Mouse (Mus musculus) limb, embryonic 12.5 days (tissue): ENCODE measurements around the gene Exoc3l2. TPM values are rescaled to one million over a fixed set of nuclear protein-coding genes. Genes with fewer than 3 reads are reported as not detected.

Experiments used
- ATAC-seq: fragments of 200-750 bp; cut with Nextera tagmentation; 2 replicates; pipeline ENCODE4 v1.8.0; 2017; ENCODE audit warnings: low read depth, moderate TSS enrichment; ENCODE audit not compliant: insufficient number of reproducible peaks, insufficient read depth, low FRiP score, low TSS enrichment
- H3K27ac ChIP-seq: fragments of 300-500 bp; sonication (generic); 2 replicates; pipeline ENCODE4 v1.5.1; 2016; ENCODE audit warnings: mild to moderate bottlenecking, moderate library complexity
- H3K27me3 ChIP-seq: fragments of 300-500 bp; sonication (generic); 2 replicates; pipeline ENCODE4 v1.6.1; 2016; ENCODE audit warnings: mild to moderate bottlenecking, moderate library complexity
- H3K36me3 ChIP-seq: fragments of 300-500 bp; sonication (generic); 2 replicates; pipeline ENCODE4 v1.6.1; 2016; ENCODE audit warnings: mild to moderate bottlenecking, moderate library complexity
- H3K4me1 ChIP-seq: fragments of 300-500 bp; sonication (generic); replicated peaks from 2 replicates; pipeline ENCODE4 v1.6.1; 2016
- H3K4me2 ChIP-seq: fragments of 300-500 bp; sonication (generic); 2 replicates; pipeline ENCODE4 v1.6.1; 2016; ENCODE audit warnings: mild to moderate bottlenecking, moderate library complexity
- H3K4me3 ChIP-seq: fragments of 300-500 bp; sonication (generic); replicated peaks from 2 replicates; pipeline ENCODE4 v1.5.1; 2016; ENCODE audit warnings: mild to moderate bottlenecking
- H3K9ac ChIP-seq: fragments of 300-500 bp; sonication (generic); replicated peaks from 2 replicates; pipeline ENCODE4 v1.6.1; 2016; ENCODE audit warnings: mild to moderate bottlenecking, moderate library complexity
- H3K9me3 ChIP-seq: fragments of 300-500 bp; sonication (generic); 2 replicates; pipeline ENCODE4 v1.6.1; 2016; ENCODE audit warnings: mild to moderate bottlenecking, moderate library complexity
- WGBS: fragments of 180-500 bp; shearing (Covaris S2); methylation state at CpG from one replicate; pipeline ENCODE4 v1.1.7; 2016; 5-methylcytosine and 5-hydroxymethylcytosine counted together
- polyA plus RNA-seq: library from polyadenylated mRNA; unstranded; fragments of >200 nt; fragmentation: Nextera tagmentation; extraction: Ambion mirVana; gene quantifications from 2 replicates; pipeline ENCODE4 v1.2.1, GENCODE M21; 2016

Exoc3l2 gene
- 1.5 and 1.8 TPM in 2 replicates for polyA plus RNA-seq

- Histone ChIP-seq H3K4me1 (peaks cover 35% of the 10 kb centered on the region), H3K36me3 (no peaks in the 10 kb centered on the region), H3K4me2 (no peak within 1 kb of the TSS), H3K4me3 (no peak within 1 kb of the TSS; the same call in 1 of the 2 replicates), H3K27me3 (peaks cover 16% of the 10 kb centered on the region; the same call in 1 of the 2 replicates), H3K9me3 (no peaks in the 10 kb centered on the region), H3K27ac (peak within 1 kb of the TSS; percentile 89; the same call in 1 of the 2 replicates), H3K9ac (peak within 1 kb of the TSS; percentile 42; the same call in 1 of the 2 replicates)
- WGBS, result 15% methylated on average over 6 of the region's 6 CpGs
- no peak for ATAC-seq
These were observed at the start of gene Exoc3l2 for GRCm38 (mm10) chr7:19462884-19463381. Exoc3l2 (plus strand) TSS chr7:19463331.

GRCm38 (mm10) chr7:19413525-19413924 lies 49.6 kb upstream of the Exoc3l2 start:
- no peaks in the 10 kb centered on the region for H3K36me3 ChIP-seq
- no peak overlapping the region for H3K9ac ChIP-seq
- no peak overlapping the region for H3K27ac ChIP-seq
- H3K27me3 ChIP-seq, result peaks cover 39% of the 10 kb centered on the region
- H3K4me2 ChIP-seq, result no peak overlapping the region
- H3K4me3 ChIP-seq, result no peak overlapping the region
- peaks cover 5% of the 10 kb centered on the region; the same call in 1 of the 2 replicates for H3K9me3 ChIP-seq
- ATAC-seq, result no peak
- H3K4me1 ChIP-seq, result peaks cover 5% of the 10 kb centered on the region
- 81% methylated on average over 3 of the region's 3 CpGs for WGBS

DNA sequence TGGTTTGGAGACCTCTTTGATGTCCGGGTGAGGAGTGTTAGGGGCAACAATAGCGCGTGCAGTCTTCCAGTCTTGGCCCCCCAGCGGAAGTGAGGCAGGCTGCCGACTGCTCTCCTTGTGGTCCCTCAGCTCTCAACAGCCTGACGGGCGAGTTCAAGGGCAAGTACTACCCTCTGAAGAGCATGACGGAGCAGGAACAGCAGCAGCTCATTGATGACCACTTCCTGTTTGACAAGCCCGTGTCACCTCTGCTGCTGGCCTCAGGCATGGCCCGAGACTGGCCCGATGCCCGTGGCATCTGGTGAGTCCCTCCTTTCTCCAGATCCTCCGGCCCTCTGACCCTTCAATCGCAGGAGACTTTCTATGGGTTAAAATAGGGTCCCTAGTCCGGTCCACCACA lies 46.5 kb upstream of the Exoc3l2 start:
- Histone ChIP-seq H3K27ac (no peak overlapping the region), H3K4me1 (peaks cover 7% of the 10 kb centered on the region; the same call in 1 of the 2 replicates), H3K9ac (no peak overlapping the region), H3K4me2 (no peak overlapping the region), H3K36me3 (no peaks in the 10 kb centered on the region), H3K27me3 (peaks cover 66% of the 10 kb centered on the region), H3K4me3 (no peak overlapping the region), H3K9me3 (peaks cover 5% of the 10 kb centered on the region; the same call in 1 of the 2 replicates)
- ATAC-seq, result no peak
- WGBS, result 65% methylated on average over 15 of the region's 15 CpGs

DNA sequence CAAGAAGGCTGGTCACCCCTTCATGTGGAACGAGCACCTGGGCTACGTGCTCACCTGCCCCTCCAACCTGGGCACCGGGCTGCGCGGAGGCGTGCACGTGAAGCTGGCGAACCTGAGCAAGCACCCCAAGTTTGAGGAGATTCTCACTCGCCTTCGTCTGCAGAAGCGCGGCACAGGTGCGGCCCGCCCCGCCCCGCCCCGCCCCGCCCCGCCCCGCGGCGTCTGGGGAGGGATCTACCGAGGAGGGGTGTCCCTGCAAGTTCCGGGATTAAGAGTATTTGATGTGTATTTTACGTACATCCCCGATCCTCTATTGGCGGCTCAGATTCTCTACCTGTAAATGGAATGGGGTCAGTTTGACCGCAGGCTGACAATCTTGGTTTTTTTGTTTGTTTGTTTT lies 43.0 kb upstream of the Exoc3l2 start:
- ATAC-seq, result no peak
- Histone ChIP-seq H3K9ac (no peak overlapping the region), H3K27me3 (peaks cover 74% of the 10 kb centered on the region), H3K9me3 (no peaks in the 10 kb centered on the region), H3K27ac (no peak overlapping the region), H3K4me1 (peaks cover 7% of the 10 kb centered on the region; the same call in 1 of the 2 replicates), H3K4me3 (no peak overlapping the region), H3K4me2 (no peak overlapping the region), H3K36me3 (peaks cover 4% of the 10 kb centered on the region)
- 7% methylated on average over 28 of the region's 28 CpGs for WGBS

DNA sequence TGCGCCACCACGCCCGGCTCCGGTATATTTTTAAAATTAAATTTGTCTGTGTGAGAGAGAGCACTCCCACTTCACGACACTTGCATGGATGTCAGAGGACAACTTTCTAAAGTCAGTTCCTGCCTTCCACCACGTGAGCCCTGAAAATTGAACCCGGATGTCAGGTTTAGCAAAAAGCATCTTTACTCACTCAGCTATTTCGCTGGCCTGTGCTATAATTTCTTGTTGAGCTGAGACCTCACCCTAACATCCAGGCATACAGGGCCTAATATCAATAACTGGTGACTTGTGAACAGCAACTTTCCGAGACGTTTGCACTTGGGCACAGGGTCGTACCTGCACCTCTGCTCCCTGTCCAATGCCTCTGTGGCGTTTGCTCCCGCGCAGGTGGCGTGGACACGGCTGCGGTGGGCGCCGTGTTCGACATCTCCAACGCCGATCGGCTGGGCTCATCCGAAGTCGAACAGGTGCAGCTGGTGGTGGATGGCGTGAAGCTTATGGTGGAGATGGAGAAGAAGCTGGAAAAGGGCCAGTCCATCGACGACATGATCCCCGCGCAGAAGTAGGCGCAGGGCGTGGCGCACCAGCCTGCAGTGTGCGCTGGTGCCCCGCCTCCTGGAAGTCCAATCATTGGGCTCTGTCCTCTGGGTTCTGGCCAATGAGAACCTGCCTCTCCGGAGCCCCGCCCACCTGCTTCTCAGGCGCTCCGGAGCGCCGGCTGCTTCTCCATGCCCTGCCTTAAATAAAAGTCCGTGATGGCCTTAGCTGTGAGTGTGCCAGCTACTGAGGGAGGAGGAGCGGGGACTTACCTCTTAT lies 42.1 kb upstream of the Exoc3l2 start:
- ATAC-seq, result peak; percentile 88
- peaks cover 7% of the 10 kb centered on the region; the same call in 1 of the 2 replicates for H3K4me1 ChIP-seq
- peaks cover 68% of the 10 kb centered on the region for H3K27me3 ChIP-seq
- H3K9me3 ChIP-seq, result no peaks in the 10 kb centered on the region
- WGBS, result 12% methylated on average over 43 of the region's 43 CpGs
- no peak overlapping the region for H3K27ac ChIP-seq
- peaks cover 13% of the 10 kb centered on the region for H3K36me3 ChIP-seq
- no peak overlapping the region for H3K9ac ChIP-seq
- peak overlapping the region; percentile 36 for H3K4me3 ChIP-seq
- H3K4me2 ChIP-seq, result peak overlapping the region; percentile 60

- Histone ChIP-seq H3K4me2 (no peak overlapping the region), H3K27me3 (peaks cover 49% of the 10 kb centered on the region), H3K4me1 (peaks cover 7% of the 10 kb centered on the region; the same call in 1 of the 2 replicates), H3K9ac (no peak overlapping the region), H3K27ac (no peak overlapping the region), H3K4me3 (no peak overlapping the region), H3K36me3 (peaks cover 33% of the 10 kb centered on the region), H3K9me3 (no peaks in the 10 kb centered on the region)
- 85% methylated on average over 3 of the region's 3 CpGs for WGBS
- ATAC-seq, result no peak
These were observed 40.0 kb upstream of the Exoc3l2 start for GRCm38 (mm10) chr7:19423083-19423482.

GRCm38 (mm10) chr7:19424051-19424450 lies 39.1 kb upstream of the Exoc3l2 start:
- Histone ChIP-seq H3K4me3 (no peak overlapping the region), H3K36me3 (peaks cover 43% of the 10 kb centered on the region), H3K9ac (no peak overlapping the region), H3K4me1 (peaks cover 7% of the 10 kb centered on the region; the same call in 1 of the 2 replicates), H3K4me2 (no peak overlapping the region), H3K9me3 (no peaks in the 10 kb centered on the region), H3K27ac (no peak overlapping the region), H3K27me3 (peaks cover 39% of the 10 kb centered on the region)
- WGBS, result 64% methylated on average over 4 of the region's 4 CpGs
- ATAC-seq, result no peak

DNA sequence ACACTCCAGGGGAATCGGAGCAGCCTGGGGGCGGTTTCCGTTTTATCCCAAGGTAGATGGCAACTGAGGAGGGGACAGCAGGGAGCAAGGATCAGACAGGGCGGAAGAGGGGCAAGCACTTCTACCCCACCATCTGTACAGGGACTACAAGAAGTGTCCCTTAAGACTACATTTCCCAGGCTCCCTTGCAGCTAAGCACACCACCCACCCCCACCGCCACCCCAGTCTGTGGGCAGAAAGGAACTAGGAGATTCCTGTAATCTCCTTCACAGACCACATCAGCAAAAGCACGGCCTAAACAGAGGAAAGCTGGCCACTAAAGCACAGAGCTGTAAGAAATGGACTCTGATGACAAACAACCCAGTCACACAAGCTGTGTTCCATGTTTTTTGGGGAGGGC lies 36.8 kb upstream of the Exoc3l2 start:
- H3K9ac ChIP-seq, result no peak overlapping the region
- no peaks in the 10 kb centered on the region for H3K4me1 ChIP-seq
- no peaks in the 10 kb centered on the region for H3K9me3 ChIP-seq
- no peak for ATAC-seq
- no peak overlapping the region for H3K4me3 ChIP-seq
- WGBS, result 68% methylated on average over 6 of the region's 6 CpGs
- peaks cover 66% of the 10 kb centered on the region for H3K36me3 ChIP-seq
- H3K27me3 ChIP-seq, result peaks cover 16% of the 10 kb centered on the region
- no peak overlapping the region for H3K27ac ChIP-seq
- H3K4me2 ChIP-seq, result no peak overlapping the region

DNA sequence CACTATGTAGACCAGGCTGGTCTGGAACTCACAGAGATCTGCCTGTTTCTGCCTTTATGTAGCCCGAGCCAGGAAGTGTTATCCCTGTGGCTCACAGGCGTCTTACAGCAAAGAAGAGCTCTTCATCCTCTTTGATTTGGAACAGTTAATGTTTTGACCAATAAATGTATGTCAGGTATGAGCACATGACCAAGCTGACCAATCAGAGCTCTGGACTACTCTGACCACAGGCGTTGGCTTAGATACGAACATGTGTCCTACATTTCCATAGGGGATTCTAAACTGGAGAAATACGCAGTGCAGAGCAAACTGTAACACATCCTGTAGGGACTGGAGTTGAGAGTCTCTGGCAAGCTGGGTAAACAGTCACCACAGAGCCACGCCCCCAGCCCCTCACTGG lies 36.2 kb upstream of the Exoc3l2 start:
- peaks cover 71% of the 10 kb centered on the region for H3K36me3 ChIP-seq
- H3K9me3 ChIP-seq, result no peaks in the 10 kb centered on the region
- H3K27ac ChIP-seq, result no peak overlapping the region
- H3K4me2 ChIP-seq, result no peak overlapping the region
- H3K9ac ChIP-seq, result no peak overlapping the region
- peaks cover 11% of the 10 kb centered on the region for H3K27me3 ChIP-seq
- no peaks in the 10 kb centered on the region for H3K4me1 ChIP-seq
- ATAC-seq, result no peak
- no peak overlapping the region for H3K4me3 ChIP-seq
- 91% methylated on average over 6 of the region's 6 CpGs for WGBS

GRCm38 (mm10) chr7:19427999-19428650 lies 35.0 kb upstream of the Exoc3l2 start:
- 68% methylated on average over 15 of the region's 15 CpGs for WGBS
- ATAC-seq, result no peak
- no peak overlapping the region for H3K9ac ChIP-seq
- H3K9me3 ChIP-seq, result peaks cover 8% of the 10 kb centered on the region; the same call in 1 of the 2 replicates
- H3K4me2 ChIP-seq, result no peak overlapping the region
- H3K36me3 ChIP-seq, result peaks cover 84% of the 10 kb centered on the region
- no peaks in the 10 kb centered on the region for H3K4me1 ChIP-seq
- H3K27ac ChIP-seq, result no peak overlapping the region
- H3K27me3 ChIP-seq, result peaks cover 3% of the 10 kb centered on the region; the same call in 1 of the 2 replicates
- H3K4me3 ChIP-seq, result no peak overlapping the region

DNA sequence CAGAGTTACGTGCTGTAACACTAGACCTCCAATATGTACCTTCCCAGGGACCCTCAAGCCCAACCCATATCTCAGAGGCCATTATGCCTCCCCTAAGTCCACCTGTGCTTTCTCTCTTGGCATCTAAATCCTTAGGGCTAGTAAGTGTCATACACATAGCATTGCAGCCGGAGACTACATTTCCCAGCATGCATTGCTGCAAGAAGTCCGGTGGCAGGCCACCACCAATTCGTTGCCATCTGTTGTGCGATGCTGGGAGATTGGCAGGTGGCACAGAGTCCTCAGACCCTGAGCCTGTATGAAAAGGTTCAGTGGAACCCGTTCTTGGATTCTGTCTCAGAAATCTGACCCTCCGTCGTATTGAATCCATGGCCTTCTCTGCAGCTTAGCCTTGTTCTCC lies 33.4 kb upstream of the Exoc3l2 start:
- H3K4me3 ChIP-seq, result no peak overlapping the region
- H3K9ac ChIP-seq, result no peak overlapping the region
- H3K4me1 ChIP-seq, result no peaks in the 10 kb centered on the region
- H3K36me3 ChIP-seq, result peaks cover 100% of the 10 kb centered on the region
- no peak overlapping the region for H3K4me2 ChIP-seq
- peaks cover 8% of the 10 kb centered on the region; the same call in 1 of the 2 replicates for H3K9me3 ChIP-seq
- ATAC-seq, result no peak
- H3K27me3 ChIP-seq, result no peaks in the 10 kb centered on the region
- WGBS, result 70% methylated on average over 8 of the region's 8 CpGs
- H3K27ac ChIP-seq, result no peak overlapping the region
